Mouse (Mus musculus) activated CD4-positive, CD25-positive, alpha-beta regulatory T cell (primary cell): Measurements from ENCODE around the gene Ralb. TPM values are rescaled to one million over a fixed set of nuclear protein-coding genes. Genes with fewer than 3 reads are reported as not detected.

Experiments
- polyA plus RNA-seq, 2 experiments: library from polyadenylated mRNA; unstranded; fragments of 100-300 nt; shearing (Covaris generic); gene quantifications; one replicate each; pipeline ENCODE4 v1.2.1; 2017

Ralb gene
- polyA plus RNA-seq: 10 to 100 TPM; 14.6 to 17.8 TPM

GRCm38 (mm10) chr1:119504260-119505062 lies at the start of gene Ralb:
Gene Ralb (minus strand): TSS chr1:119504794.

GRCm38 (mm10) chr1:119525689-119526591 lies 21.3 kb upstream of the Ralb start, which contains the start of gene Tmem185b:
Gene Tmem185b (plus strand): TSS chr1:119526160.

GRCm38 (mm10) chr1:119421576-119422421 lies 82.8 kb downstream of the Ralb start, which contains the start of gene Inhbb:
Gene Inhbb (minus strand): TSS chr1:119422248.

Other genes starting within 250 kb of the Ralb start
- gene Inhbb, start 82.5 kb downstream of the Ralb start, polyA plus RNA-seq: not detected
- gene Tmem185b, start 21.4 kb upstream of the Ralb start, polyA plus RNA-seq: 10 to 100 TPM; 27.6 to 32.0 TPM
- gene Epb41l5, start 144.2 kb upstream of the Ralb start, polyA plus RNA-seq: 1 to 10 TPM in 1 of 2 experiments, under 1 TPM in 1; 0.21 to 1.5 TPM